Mouse (Mus musculus): ENCODE data around the gene Rap1gap2.
"Not testable (repeated sequence)": the region's sequence is repeated elsewhere in the genome, so short reads cannot be mapped to it uniquely, and the experiment has no call there.

Gene Rap1gap2

GRCm38 (mm10) chr11:74621974-74622669 lies 11.4 kb upstream of the Rap1gap2 start:
- peak; percentile 61 for DNase-seq (ENCODE audit: low read depth)

- DNase-seq (ENCODE audit: low read depth), result no peak
These were observed 9.2 kb upstream of the Rap1gap2 start for GRCm38 (mm10) chr11:74619956-74620300.

GRCm38 (mm10) chr11:74619201-74619955 lies 8.7 kb upstream of the Rap1gap2 start, which contains the start of gene Ccdc92b:
TSS of gene Ccdc92b (plus strand) at chr11:74619605.
- peak; percentile 68 for DNase-seq (ENCODE audit: low read depth)

GRCm38 (mm10) chr11:74615571-74615970 lies 4.9 kb upstream of the Rap1gap2 start:
- DNase-seq (ENCODE audit: low read depth), result no peak

- no peak for DNase-seq (ENCODE audit: low read depth)
These were observed 2.7 kb upstream of the Rap1gap2 start for GRCm38 (mm10) chr11:74613428-74613827.

GRCm38 (mm10) chr11:74611437-74611836 lies 722 bp upstream of the Rap1gap2 start:
- DNase-seq (ENCODE audit: low read depth), result no peak

- no peak for DNase-seq (ENCODE audit: low read depth)
These were observed 647 bp downstream of the Rap1gap2 start for GRCm38 (mm10) chr11:74610068-74610467.

GRCm38 (mm10) chr11:74602286-74602685 lies 8.4 kb downstream of the Rap1gap2 start:
- no peak for DNase-seq (ENCODE audit: low read depth)

GRCm38 (mm10) chr11:74597990-74598337 lies 12.8 kb downstream of the Rap1gap2 start:
- DNase-seq (ENCODE audit: low read depth), result no peak

- no peak for DNase-seq (ENCODE audit: low read depth)
These were observed 13.3 kb downstream of the Rap1gap2 start for GRCm38 (mm10) chr11:74597283-74597989.

GRCm38 (mm10) chr11:74592246-74592645 lies 18.5 kb downstream of the Rap1gap2 start:
- no peak for DNase-seq (ENCODE audit: low read depth)

GRCm38 (mm10) chr11:74590691-74591090 lies 20.0 kb downstream of the Rap1gap2 start:
- DNase-seq (ENCODE audit: low read depth), result no peak

GRCm38 (mm10) chr11:74590239-74590596 lies 20.5 kb downstream of the Rap1gap2 start:
- no peak for DNase-seq (ENCODE audit: low read depth)

- DNase-seq (ENCODE audit: low read depth), result no peak
These were observed 21.1 kb downstream of the Rap1gap2 start for GRCm38 (mm10) chr11:74589401-74590238.

GRCm38 (mm10) chr11:74586401-74586800 lies 24.3 kb downstream of the Rap1gap2 start:
- DNase-seq (ENCODE audit: low read depth), result no peak

- DNase-seq (ENCODE audit: low read depth), result peak; percentile 53
These were observed 25.6 kb downstream of the Rap1gap2 start for GRCm38 (mm10) chr11:74584946-74585723.

- DNase-seq (ENCODE audit: low read depth), result no peak
These were observed 26.8 kb downstream of the Rap1gap2 start for GRCm38 (mm10) chr11:74583824-74584349.

- no peak for DNase-seq (ENCODE audit: low read depth)
These were observed 28.3 kb downstream of the Rap1gap2 start for GRCm38 (mm10) chr11:74582464-74582863.

- DNase-seq (ENCODE audit: low read depth), result not testable (repeated sequence)
These were observed 29.4 kb downstream of the Rap1gap2 start for GRCm38 (mm10) chr11:74581333-74581732.

- DNase-seq (ENCODE audit: low read depth), result peak; percentile 73
These were observed 33.6 kb downstream of the Rap1gap2 start for GRCm38 (mm10) chr11:74577068-74577467.

- DNase-seq (ENCODE audit: low read depth), result no peak
These were observed 34.8 kb downstream of the Rap1gap2 start for GRCm38 (mm10) chr11:74575940-74576339.

Data from c-Kit-positive CD71-positive TER-119-negative erythroid progenitor cells, embryonic 14.5 days (primary cell).